Mouse (Mus musculus) kidney, postnatal 0 days (tissue): ENCODE data around the gene Lin7b. TPM values are rescaled to one million over a fixed set of nuclear protein-coding genes. Genes with fewer than 3 reads are reported as not detected.

Experiments used
- ATAC-seq: fragments of 200-750 bp; cut with Nextera tagmentation; replicated peaks from 2 replicates; pipeline ENCODE4 v1.8.0; 2017; ENCODE audit warnings: low read depth, moderate number of reproducible peaks, moderate TSS enrichment, moderate library complexity; ENCODE audit not compliant: low FRiP score
- DNase-seq: peaks from one replicate; pipeline ENCODE4 v3.0.0-alpha.2; 2016; ENCODE audit warnings: low spot score
- H3K27ac ChIP-seq: fragments of 300-500 bp; sonication (generic); 2 replicates; pipeline ENCODE4 v1.5.1; 2014; ENCODE audit warnings: mild to moderate bottlenecking
- H3K27me3 ChIP-seq: fragments of 300-500 bp; sonication (generic); 2 replicates; pipeline ENCODE4 v1.6.1; 2014; ENCODE audit warnings: low read length, mixed read lengths; ENCODE audit not compliant: insufficient read depth
- H3K36me3 ChIP-seq: fragments of 300-500 bp; sonication (generic); 2 replicates; pipeline ENCODE4 v1.6.1; 2014; ENCODE audit warnings: low read length, mixed read lengths; ENCODE audit not compliant: insufficient read depth
- H3K4me1 ChIP-seq: fragments of 300-500 bp; sonication (generic); replicated peaks from 2 replicates; pipeline ENCODE4 v1.6.1; 2014; ENCODE audit warnings: antibody characterized with exemption, low read length, mixed read lengths; ENCODE audit not compliant: insufficient read depth
- H3K4me2 ChIP-seq: fragments of 300-500 bp; sonication (generic); 2 replicates; pipeline ENCODE4 v1.6.1; 2014; ENCODE audit warnings: mild to moderate bottlenecking, low read length, moderate library complexity, mixed read lengths
- H3K4me3 ChIP-seq: fragments of 300-500 bp; sonication (generic); replicated peaks from 2 replicates; pipeline ENCODE4 v1.5.1; 2014; ENCODE audit warnings: low read depth, low read length
- H3K9ac ChIP-seq: fragments of 300-500 bp; sonication (generic); 2 replicates; pipeline ENCODE4 v1.6.1; 2014; ENCODE audit warnings: low read depth, low read length
- H3K9me3 ChIP-seq: fragments of 300-500 bp; sonication (generic); replicated peaks from 2 replicates; pipeline ENCODE4 v1.6.1; 2016; ENCODE audit warnings: low read length, inconsistent platforms, mixed read lengths
- CTCF ChIP-seq: IDR thresholded peaks from 2 replicates; pipeline ENCODE4 v1.5.1; 2016; ENCODE audit warnings: antibody characterized with exemption, low read depth, mild to moderate bottlenecking, moderate library complexity
- WGBS: fragments of 180-500 bp; shearing (Covaris S2); extraction: QIAGEN DNeasy Blood & Tissue Kit; methylation state at CpG from one replicate; pipeline ENCODE4 v1.1.7; 2014; 5-methylcytosine and 5-hydroxymethylcytosine counted together
- polyA plus RNA-seq: library from polyadenylated mRNA; unstranded; fragments of >200 nt; fragmentation: Nextera tagmentation; extraction: Ambion mirVana; gene quantifications from 2 replicates; pipeline ENCODE4 v1.2.1, GENCODE M21; 2015

Gene Lin7b
- polyA plus RNA-seq, 1 experiment from 2014 or later: 1.2 TPM

DNA sequence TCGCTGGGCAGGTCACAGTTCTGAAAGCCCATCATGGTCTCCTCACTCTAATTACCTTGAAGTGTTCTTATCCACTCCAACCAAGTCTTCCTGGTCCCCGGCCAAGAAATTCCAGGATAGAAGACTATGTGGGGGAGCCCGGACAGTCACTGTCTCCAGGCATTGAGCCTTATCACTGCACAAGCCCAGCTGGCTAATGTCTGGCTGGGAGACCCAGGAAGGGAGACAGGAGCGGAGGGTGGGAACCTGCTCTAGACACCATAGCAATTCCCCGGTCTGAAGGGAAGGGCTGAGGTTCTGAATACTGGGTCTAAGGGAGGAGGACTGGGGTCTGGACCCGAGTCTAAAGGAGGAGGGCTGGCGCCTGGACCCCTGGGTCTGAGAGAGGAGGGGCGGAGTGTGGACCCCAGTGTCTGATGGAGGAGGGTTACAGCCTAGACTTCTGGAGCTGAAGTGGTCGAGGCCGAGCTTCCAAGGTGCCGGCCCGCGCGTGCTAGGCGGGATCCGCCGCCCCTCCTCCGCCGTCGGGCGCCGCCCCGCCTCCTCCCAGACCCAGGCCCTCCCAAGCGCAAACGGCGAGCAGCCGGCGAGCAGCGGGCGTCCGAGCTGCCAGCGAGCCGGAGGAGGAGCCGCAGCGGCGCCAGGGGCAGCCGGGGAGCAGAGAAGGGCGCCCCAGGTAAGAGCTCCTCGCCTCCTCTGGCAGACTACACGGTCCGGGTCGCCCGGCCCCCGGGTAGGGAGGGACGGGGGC, 42.9 kb upstream of the Lin7b start, which contains the start of gene Ntf5:
Ntf5 (plus strand) TSS at position 583 of the 751 bp plus-strand sequence.
- Histone ChIP-seq H3K4me1 (peaks cover 9% of the 10 kb centered on the region), H3K4me2 (peak within 1 kb of the TSS; percentile 98), H3K4me3 (peak within 1 kb of the TSS; percentile 51), H3K27me3 (peaks cover 33% of the 10 kb centered on the region), H3K27ac (no peak within 1 kb of the TSS), H3K9me3 (no peaks in the 10 kb centered on the region), H3K36me3 (no peaks in the 10 kb centered on the region), H3K9ac (peak within 1 kb of the TSS; percentile 61)
- 2% methylated on average over 42 of the region's 45 CpGs for WGBS
- no peak for TF ChIP-seq CTCF
- DNase-seq (peak; percentile 47), ATAC-seq (peak; percentile 30)

DNA sequence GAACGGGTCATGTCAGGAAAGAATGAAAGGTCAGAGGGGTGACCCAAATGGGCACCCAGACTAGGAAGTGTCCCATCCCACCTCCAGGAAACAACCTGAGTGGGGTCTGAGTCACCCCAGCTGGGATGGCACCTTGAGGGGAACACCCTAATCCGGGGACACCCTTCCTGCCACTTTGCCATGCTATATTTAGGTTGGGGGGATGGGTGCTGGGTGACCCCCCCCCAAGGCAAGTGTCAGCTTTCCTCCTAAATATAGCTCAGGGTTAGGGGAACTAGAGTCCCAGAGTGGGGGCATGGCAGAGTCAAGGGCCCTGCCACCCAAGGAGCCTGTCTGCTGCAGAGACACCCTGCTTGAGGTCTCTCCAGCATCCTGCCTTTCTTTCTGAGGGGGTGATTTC, 42.0 kb upstream of the Lin7b start:
- Histone ChIP-seq H3K4me1 (peaks cover 9% of the 10 kb centered on the region), H3K36me3 (no peaks in the 10 kb centered on the region), H3K4me3 (no peak overlapping the region), H3K4me2 (no peak overlapping the region), H3K9me3 (no peaks in the 10 kb centered on the region), H3K9ac (no peak overlapping the region), H3K27ac (no peak overlapping the region), H3K27me3 (peaks cover 41% of the 10 kb centered on the region)
- ATAC-seq: no peak
- WGBS: 73% methylated on average over 2 of the region's 2 CpGs
- no peak for DNase-seq
- TF ChIP-seq CTCF: no peak

DNA sequence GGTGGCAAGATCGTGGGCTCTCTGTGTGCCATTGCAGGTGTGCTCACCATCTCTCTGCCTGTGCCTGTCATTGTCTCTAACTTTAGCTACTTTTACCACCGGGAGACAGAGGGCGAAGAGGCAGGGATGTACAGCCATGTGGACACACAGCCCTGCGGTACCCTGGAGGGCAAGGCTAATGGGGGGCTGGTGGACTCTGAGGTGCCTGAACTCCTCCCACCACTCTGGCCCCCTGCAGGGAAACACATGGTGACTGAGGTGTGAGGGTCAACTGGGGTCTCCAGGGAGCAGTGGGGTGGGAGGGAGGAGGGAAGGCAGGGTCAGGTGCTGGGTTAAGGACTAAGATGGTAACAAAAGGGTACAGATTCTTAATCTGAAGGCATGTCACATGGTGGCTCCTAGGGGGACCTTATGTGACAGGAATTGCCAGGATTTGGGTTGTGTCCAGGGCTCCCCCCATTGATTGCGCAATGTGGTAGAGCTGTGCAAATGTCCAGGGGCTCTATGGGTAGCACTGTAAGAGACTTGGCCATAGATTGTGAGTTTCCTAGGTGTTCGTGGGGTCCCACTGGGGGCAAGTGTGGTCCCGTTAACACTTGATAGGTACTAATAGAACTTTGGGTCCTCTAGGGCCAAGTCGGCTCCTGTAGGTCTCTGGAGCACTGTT, 39.2 kb upstream of the Lin7b start:
- no peak for TF ChIP-seq CTCF
- Histone ChIP-seq H3K9ac (no peak overlapping the region), H3K36me3 (no peaks in the 10 kb centered on the region), H3K4me1 (peaks cover 20% of the 10 kb centered on the region), H3K27ac (no peak overlapping the region), H3K27me3 (peaks cover 42% of the 10 kb centered on the region), H3K4me2 (no peak overlapping the region), H3K9me3 (no peaks in the 10 kb centered on the region), H3K4me3 (no peak overlapping the region)
- WGBS: 83% methylated on average over 8 of the region's 8 CpGs
- ATAC-seq (no peak), DNase-seq (no peak)

DNA sequence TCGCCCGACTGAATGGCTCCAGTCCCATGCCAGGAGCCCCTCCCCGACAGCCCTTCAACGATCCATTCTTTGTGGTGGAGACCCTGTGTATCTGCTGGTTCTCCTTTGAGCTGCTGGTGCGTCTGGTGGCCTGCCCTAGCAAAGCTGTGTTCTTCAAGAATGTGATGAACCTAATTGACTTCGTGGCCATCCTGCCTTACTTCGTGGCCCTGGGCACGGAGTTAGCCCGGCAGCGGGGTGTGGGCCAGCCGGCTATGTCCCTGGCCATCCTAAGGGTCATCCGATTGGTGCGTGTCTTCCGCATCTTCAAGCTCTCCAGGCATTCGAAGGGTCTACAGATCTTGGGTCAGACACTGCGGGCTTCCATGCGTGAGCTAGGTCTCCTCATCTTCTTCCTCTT, 38.6 kb upstream of the Lin7b start:
- no peaks in the 10 kb centered on the region for H3K9me3 ChIP-seq
- no peak overlapping the region for H3K4me3 ChIP-seq
- no peak overlapping the region for H3K9ac ChIP-seq
- DNase-seq (no peak), ATAC-seq (no peak)
- H3K27ac ChIP-seq: no peak overlapping the region
- H3K27me3 ChIP-seq: peaks cover 36% of the 10 kb centered on the region
- TF ChIP-seq CTCF: no peak
- H3K36me3 ChIP-seq: no peaks in the 10 kb centered on the region
- peaks cover 15% of the 10 kb centered on the region for H3K4me1 ChIP-seq
- 88% methylated on average over 17 of the region's 17 CpGs for WGBS
- H3K4me2 ChIP-seq: no peak overlapping the region

DNA sequence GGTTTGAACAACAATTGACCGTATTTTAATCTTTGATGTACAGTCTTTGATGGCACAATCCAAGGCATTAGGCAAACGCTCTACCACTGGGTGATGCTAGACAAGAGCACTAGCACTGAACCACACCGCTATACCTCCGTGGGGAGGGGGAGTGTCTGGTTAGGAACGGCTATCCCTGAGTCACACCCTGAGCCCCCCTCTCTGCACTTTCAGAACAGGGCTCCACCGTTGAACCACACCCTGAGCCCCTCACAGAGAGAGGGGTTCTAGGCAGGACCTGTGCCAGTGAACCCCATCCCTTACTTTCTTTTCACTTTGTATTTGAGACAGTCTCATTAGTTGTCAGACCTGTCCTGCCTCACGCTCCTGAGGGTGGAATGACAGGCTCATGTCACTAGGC, 38.0 kb upstream of the Lin7b start:
- peaks cover 11% of the 10 kb centered on the region; the same call in 1 of the 2 replicates for H3K4me1 ChIP-seq
- DNase-seq: no peak
- no peaks in the 10 kb centered on the region for H3K9me3 ChIP-seq
- no peak overlapping the region for H3K4me2 ChIP-seq
- H3K36me3 ChIP-seq: no peaks in the 10 kb centered on the region
- H3K27me3 ChIP-seq: peaks cover 36% of the 10 kb centered on the region
- H3K27ac ChIP-seq: no peak overlapping the region
- no peak overlapping the region for H3K4me3 ChIP-seq
- ATAC-seq: no peak
- no peak for TF ChIP-seq CTCF
- no peak overlapping the region for H3K9ac ChIP-seq
- WGBS: 69% methylated on average over 7 of the region's 7 CpGs

DNA sequence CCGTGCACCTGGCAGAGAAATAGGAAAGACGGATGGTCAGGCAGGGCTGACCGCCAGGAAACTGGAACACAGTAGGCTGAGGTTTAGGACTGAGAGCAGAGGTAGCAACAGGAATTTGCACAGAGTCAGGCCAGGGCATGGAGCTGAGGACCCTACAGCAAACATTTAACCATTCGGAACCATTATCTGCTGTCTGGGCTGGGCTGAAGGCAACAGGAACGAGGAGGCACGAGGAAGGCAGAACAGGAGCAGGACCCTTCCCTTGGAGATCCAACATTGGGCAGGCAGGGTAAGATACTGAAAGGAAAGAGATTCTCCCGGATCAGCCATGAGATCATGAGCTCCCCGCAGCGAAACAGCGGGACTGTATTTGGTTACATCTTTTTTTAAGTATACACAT, 37.5 kb upstream of the Lin7b start:
- Histone ChIP-seq H3K4me1 (peaks cover 11% of the 10 kb centered on the region; the same call in 1 of the 2 replicates), H3K4me3 (no peak overlapping the region), H3K27me3 (peaks cover 36% of the 10 kb centered on the region), H3K9ac (no peak overlapping the region), H3K4me2 (no peak overlapping the region), H3K36me3 (no peaks in the 10 kb centered on the region), H3K27ac (no peak overlapping the region), H3K9me3 (no peaks in the 10 kb centered on the region)
- TF ChIP-seq CTCF: no peak
- ATAC-seq (no peak), DNase-seq (no peak)
- 75% methylated on average over 10 of the region's 10 CpGs for WGBS
